Mouse (Mus musculus) liver, adult 2 months (tissue): ENCODE data around the gene Ffar2. TPM values are rescaled to one million over a fixed set of nuclear protein-coding genes. Genes with fewer than 3 reads are reported as not detected.

Source experiments
- DNase-seq: peaks from one replicate; pipeline ENCODE4 v3.0.0-alpha.2; 2011; ENCODE audit warnings: low read depth, low spot score; ENCODE audit errors: extremely low read depth
- H3K27ac ChIP-seq: fragments of 200-500 bp; replicated peaks from 2 replicates; pipeline ENCODE4 v1.5.1; 2012; ENCODE audit warnings: low read depth, mild to moderate bottlenecking, control low read depth, inconsistent platforms, low read length; ENCODE audit not compliant: insufficient read depth
- H3K27me3 ChIP-seq: fragments of 200-500 bp; 2 replicates; pipeline ENCODE4 v1.6.1; 2012; ENCODE audit warnings: mild to moderate bottlenecking, moderate library complexity, low read length, inconsistent platforms; ENCODE audit not compliant: control insufficient read depth, insufficient read depth
- H3K36me3 ChIP-seq: fragments of 200-500 bp; 2 replicates; pipeline ENCODE4 v1.6.1; 2012; ENCODE audit warnings: low read length, inconsistent platforms; ENCODE audit not compliant: control insufficient read depth, insufficient read depth
- H3K4me1 ChIP-seq: fragments of 200-500 bp; 2 replicates; pipeline ENCODE4 v1.6.1; 2011; ENCODE audit warnings: low read length; ENCODE audit not compliant: control insufficient read depth, insufficient read depth
- H3K4me3 ChIP-seq: fragments of 200-500 bp; 2 replicates; pipeline ENCODE4 v1.5.1; 2011; ENCODE audit warnings: low read depth, mild to moderate bottlenecking, control low read depth, low read length, moderate library complexity; ENCODE audit not compliant: insufficient read depth
- H3K79me2 ChIP-seq: fragments of 200-500 bp; 2 replicates; pipeline ENCODE4 v1.6.1; 2012; ENCODE audit warnings: inconsistent platforms, mild to moderate bottlenecking, low read length, moderate library complexity; ENCODE audit not compliant: control insufficient read depth, insufficient read depth
- H3K9ac ChIP-seq: fragments of 200-500 bp; 2 replicates; pipeline ENCODE4 v1.6.1; 2012; ENCODE audit warnings: low read depth, mild to moderate bottlenecking, control low read depth, inconsistent platforms, low read length
- CTCF ChIP-seq: fragments of 200-500 bp; IDR thresholded peaks from 2 replicates; pipeline ENCODE4 v1.5.1; 2011; ENCODE audit warnings: low read depth, low read length, control low read depth
- POLR2A ChIP-seq: fragments of 200-500 bp; IDR thresholded peaks from 2 replicates; pipeline ENCODE4 v1.6.1; 2011; ENCODE audit warnings: low read length, control low read depth; ENCODE audit not compliant: insufficient read depth; ENCODE audit errors: extremely low read depth
- WGBS: fragments of 180-500 bp; shearing (Covaris S2); methylation state at CpG from one replicate; pipeline ENCODE4 v1.1.7; 2018; 5-methylcytosine and 5-hydroxymethylcytosine counted together
- polyA plus RNA-seq: library from polyadenylated mRNA; depleted of rRNA; stranded (reverse); fragments of >200 nt; gene quantifications from 2 replicates; pipeline ENCODE4 v1.2.3, GENCODE M21; 2012
- total RNA-seq: library from RNA; depleted of rRNA; stranded (reverse); fragments of >200 nt; gene quantifications from 2 replicates; pipeline ENCODE4 v1.2.3, GENCODE M21; 2014

Gene Ffar2
- total and polyA plus RNA-seq, 2 experiments, result 0.09 TPM; not detected in 1

DNA sequence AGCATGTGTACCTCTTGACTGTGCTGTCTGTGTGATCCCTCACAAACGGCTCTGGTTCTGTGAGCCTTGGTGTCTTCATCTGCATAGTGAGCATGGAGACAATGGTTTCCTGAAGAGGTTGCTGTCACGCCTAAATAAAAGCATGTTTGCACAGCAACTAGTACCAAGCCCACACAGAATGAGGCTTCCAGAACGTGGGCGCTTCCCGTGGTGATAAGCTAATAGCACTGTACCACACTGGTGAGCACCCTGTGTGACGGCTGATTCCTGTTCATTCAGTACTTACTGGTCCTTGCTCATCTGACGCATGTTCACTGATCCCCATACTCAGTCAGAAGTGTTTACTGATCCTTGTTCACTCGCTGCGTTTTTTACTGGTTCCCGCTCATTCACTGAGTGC lies 33.4 kb downstream of the Ffar2 start:
- no peaks in the 10 kb centered on the region for H3K27me3 ChIP-seq
- no peak overlapping the region for H3K4me3 ChIP-seq
- TF ChIP-seq POLR2A, result no peak
- no peak overlapping the region for H3K9ac ChIP-seq
- H3K4me1 ChIP-seq, result no peaks in the 10 kb centered on the region
- H3K36me3 ChIP-seq, result no peaks in the 10 kb centered on the region
- H3K79me2 ChIP-seq, result no peaks in the 10 kb centered on the region
- H3K27ac ChIP-seq, result no peak overlapping the region
- WGBS, result 74% methylated on average over 10 of the region's 10 CpGs
- no peak for DNase-seq

DNA sequence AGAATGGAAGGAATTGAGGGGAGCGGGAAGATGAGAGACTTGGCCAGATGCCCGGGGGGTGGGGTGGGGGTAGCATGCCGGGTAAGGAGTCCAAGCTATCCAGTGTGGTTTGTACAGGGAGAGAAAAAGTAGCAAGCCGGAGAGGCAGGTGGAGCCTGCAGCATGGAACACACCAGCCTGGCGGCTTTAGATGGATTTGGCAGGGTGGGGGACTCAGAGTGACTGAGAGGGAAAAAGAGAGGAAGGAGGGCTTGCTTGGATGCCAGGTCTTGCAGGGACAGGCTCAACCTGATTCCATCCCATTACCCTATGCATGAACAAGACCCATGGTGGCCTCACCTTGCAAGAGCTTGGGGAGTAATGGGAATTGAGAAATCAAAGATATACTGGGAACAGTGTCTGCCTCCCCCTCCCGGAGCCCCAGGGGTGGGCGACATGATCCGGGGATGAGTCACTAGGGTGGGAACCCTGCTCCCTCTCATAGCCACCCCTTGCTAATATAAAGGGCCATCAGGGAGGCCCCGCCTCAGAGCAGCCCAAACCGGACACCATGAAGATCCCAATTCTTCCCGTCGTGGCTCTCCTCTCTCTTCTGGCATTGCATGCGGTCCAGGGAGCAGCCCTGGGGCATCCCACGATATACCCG lies 36.1 kb downstream of the Ffar2 start, which contains the start of gene Krtdap:
Gene Krtdap (plus strand): TSS at position 520 of the 646 bp plus-strand sequence.
- no peak for DNase-seq
- no peak within 1 kb of the TSS for H3K4me3 ChIP-seq
- H3K27me3 ChIP-seq, result no peaks in the 10 kb centered on the region
- no peak within 1 kb of the TSS for H3K9ac ChIP-seq
- no peaks in the 10 kb centered on the region for H3K4me1 ChIP-seq
- no peak within 1 kb of the TSS for H3K27ac ChIP-seq
- H3K36me3 ChIP-seq, result no peaks in the 10 kb centered on the region
- WGBS, result 61% methylated on average over 15 of the region's 15 CpGs
- H3K79me2 ChIP-seq, result no peaks in the 10 kb centered on the region
- no peak for TF ChIP-seq CTCF
- TF ChIP-seq POLR2A, result no peak

DNA sequence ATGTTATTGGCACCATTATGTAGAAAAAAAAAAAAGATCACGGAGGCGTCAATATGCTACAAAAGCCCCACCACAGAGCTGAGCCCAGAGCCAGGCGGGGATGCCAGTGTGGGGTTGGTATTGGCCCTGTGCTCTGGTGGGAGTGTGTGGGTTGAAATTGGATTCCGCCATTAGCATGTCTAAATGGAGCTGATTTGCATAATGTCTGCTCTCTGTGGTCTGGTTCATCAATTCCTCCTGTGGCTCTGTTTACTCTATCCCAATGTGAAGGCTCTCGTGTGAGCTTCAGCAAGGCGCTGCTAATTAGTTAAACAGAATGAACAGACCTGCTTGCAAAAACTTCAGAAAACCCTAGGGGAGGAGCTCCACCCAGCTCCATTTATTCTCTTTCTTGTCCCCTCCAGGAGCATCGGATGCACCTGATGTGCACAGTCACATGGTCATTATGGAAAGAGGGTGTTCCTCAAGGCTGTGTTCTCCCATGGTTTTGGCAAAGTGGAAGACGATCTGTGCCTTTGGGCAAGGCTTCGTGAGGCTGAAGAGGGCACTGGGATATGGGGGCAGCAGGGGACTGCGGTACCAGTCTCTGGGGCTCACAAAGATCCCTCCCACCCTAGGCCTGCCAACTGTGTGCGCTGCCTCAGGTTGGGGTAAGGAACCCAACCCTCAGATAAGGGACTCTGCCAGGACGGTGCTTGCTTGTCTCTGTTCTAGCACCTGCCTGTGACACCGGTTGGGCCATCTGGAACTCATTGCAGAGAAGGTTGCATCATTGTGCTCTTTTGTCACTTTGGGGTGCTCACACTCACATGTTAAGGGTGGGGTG lies 37.6 kb downstream of the Ffar2 start:
- H3K36me3 ChIP-seq, result no peaks in the 10 kb centered on the region
- no peaks in the 10 kb centered on the region for H3K27me3 ChIP-seq
- H3K4me1 ChIP-seq, result no peaks in the 10 kb centered on the region
- 85% methylated on average over 13 of the region's 13 CpGs for WGBS
- DNase-seq, result no peak
- no peak overlapping the region for H3K4me3 ChIP-seq
- no peaks in the 10 kb centered on the region for H3K79me2 ChIP-seq
- H3K27ac ChIP-seq, result no peak overlapping the region
- TF ChIP-seq CTCF (no peak), POLR2A (no peak)
- no peak overlapping the region for H3K9ac ChIP-seq

DNA sequence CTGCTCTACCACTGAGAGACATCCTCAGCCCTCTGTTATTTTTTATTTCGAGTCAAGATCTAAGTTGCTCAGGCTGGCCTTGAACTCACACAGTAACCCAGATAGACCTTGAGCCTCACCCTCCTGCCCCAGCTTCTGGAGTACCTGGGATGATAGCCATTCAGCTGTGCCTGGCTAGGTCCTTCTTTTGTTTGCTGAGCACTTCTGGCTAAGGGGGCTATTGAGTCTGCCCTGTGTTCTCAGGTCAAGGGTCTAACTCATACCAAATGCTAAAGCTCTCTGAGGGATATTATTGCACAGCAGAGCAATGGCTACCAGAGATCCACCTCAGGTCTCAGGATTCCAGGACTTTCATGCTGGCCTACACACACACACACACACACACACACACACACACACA lies 38.4 kb downstream of the Ffar2 start:
- no peak overlapping the region for H3K27ac ChIP-seq
- H3K4me1 ChIP-seq, result no peaks in the 10 kb centered on the region
- TF ChIP-seq POLR2A, result no peak
- no peak for TF ChIP-seq CTCF
- H3K79me2 ChIP-seq, result no peaks in the 10 kb centered on the region
- no peak overlapping the region for H3K4me3 ChIP-seq
- no peak for DNase-seq
- H3K27me3 ChIP-seq, result no peaks in the 10 kb centered on the region
- 47% methylated on average over 1 of the region's 1 CpGs for WGBS
- H3K9ac ChIP-seq, result no peak overlapping the region
- no peaks in the 10 kb centered on the region for H3K36me3 ChIP-seq

DNA sequence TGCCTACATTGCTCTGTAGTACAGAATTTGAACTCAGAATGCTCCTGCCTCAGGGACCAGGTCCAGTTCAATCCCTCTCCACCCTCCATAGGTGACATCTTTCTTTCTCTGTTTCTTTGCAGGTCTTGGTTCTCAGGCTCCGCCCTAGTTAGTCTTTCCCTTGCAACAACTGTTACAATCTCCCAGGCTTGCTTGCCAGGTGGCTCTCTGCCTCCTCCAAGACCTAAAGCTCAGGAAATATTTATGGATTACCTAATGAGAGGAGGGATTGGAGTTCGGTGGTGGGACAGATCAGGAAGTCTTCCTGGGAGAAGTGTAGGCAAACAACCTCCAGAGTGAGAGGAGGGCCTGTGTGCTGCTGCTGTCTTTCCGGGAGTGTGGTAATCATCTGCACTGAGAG lies 40.9 kb downstream of the Ffar2 start:
- DNase-seq, result no peak
- H3K27me3 ChIP-seq, result no peaks in the 10 kb centered on the region
- no peaks in the 10 kb centered on the region for H3K4me1 ChIP-seq
- 71% methylated on average over 3 of the region's 3 CpGs for WGBS
- TF ChIP-seq POLR2A, result no peak
- no peak for TF ChIP-seq CTCF
- H3K79me2 ChIP-seq, result no peaks in the 10 kb centered on the region
- no peaks in the 10 kb centered on the region for H3K36me3 ChIP-seq
- no peak overlapping the region for H3K9ac ChIP-seq
- H3K4me3 ChIP-seq, result no peak overlapping the region
- no peak overlapping the region for H3K27ac ChIP-seq

DNA sequence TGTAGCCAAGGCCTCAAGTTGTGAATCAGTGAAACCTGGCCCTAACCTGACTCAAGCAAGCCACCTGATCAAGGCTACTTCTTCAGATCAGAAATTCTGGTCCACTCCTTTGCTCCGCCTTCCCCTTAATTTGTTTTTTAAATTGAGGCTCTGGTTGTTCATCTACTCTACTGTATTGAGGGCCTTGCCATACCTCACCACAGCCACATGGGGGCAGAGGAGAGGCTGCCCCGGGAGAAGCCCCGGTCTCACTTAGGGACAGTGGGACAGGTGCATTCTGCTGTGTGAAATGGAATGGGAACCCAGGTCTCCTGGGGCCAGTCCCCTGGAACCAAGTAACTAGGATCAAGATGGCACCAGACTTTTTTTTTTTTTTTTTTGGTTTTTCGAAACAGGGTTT lies 41.8 kb downstream of the Ffar2 start:
- TF ChIP-seq POLR2A (no peak), CTCF (peak; percentile 85)
- Histone ChIP-seq H3K4me1 (no peaks in the 10 kb centered on the region), H3K4me3 (no peak overlapping the region), H3K36me3 (no peaks in the 10 kb centered on the region), H3K9ac (no peak overlapping the region), H3K79me2 (no peaks in the 10 kb centered on the region), H3K27ac (no peak overlapping the region), H3K27me3 (no peaks in the 10 kb centered on the region)
- DNase-seq, result peak; percentile 5
- 62% methylated on average over 4 of the region's 4 CpGs for WGBS
